Mouse (Mus musculus): ENCODE measurements at regions not wholly inside any gene's neighbourhood (a gene's known extent, or its start where the extent isn't known, plus 50 kb on each side); places are given as distances from the start of the nearest gene placed in this dataset.
"Not testable (repeated sequence)": the region's sequence is repeated elsewhere in the genome, so short reads cannot be mapped to it uniquely, and the experiment has no call there.

DNA sequence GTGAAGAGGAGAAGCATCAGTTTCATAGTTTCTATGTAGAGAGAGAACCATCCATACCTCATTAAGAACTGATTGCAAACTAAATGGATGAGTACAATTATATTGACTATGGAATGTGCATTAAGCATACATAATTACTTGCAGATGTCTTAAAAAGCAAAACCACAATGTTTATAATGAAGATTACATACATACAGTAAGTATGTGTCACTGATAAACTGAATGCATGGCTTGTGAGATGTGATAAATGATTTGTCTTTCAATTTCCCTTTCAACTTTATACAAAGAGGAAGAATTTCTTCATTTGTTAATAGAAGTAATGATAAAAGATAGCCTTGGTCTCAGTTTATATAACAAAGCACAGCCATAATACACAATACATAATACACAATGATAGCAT, 1939.3 kb downstream of the 9330182O14Rik start:
- no peak for DNase-seq (ENCODE audit: extremely low spot score)

DNA sequence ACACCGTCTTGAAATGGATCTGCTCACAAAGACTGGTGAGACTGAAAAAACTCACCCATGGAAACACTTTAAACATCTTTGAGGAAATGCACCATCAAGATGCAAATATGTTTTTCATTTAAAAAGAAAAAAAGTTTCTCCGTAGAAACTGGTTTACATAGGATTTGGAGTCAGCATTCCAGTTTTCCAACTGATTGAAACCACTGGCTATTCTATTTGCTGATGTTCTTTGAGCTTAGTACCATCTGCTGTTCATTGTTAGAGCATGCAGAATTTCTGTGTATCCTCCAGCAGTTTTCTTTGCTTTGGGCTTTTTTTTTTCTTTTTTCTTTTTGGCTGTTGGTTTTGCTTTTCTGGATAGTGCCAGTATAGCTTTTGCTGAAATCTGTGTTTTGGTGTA, 1948.3 kb downstream of the 9330182O14Rik start:
- no peak for DNase-seq (ENCODE audit: extremely low spot score)

DNA sequence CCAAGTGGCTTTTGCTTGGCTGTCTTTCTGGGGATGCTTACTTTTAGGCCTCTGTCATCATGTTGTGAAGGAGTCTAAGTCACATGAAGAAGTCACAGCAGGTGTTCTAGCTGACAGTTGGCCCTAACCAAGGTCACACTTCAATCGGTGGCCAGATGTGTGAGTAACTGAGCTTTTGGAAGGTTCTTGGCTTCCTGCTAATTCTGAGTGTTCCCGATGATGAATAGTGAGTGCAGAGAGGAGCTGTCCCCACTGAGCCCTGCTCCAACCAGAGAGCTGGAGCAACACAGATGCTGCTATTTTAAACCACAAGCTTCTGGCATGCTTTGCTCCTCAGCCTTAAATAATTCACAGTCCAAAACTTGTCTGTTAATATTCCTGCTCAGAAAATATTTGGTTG, 1966.6 kb downstream of the 9330182O14Rik start:
- DNase-seq (ENCODE audit: extremely low spot score): no peak

DNA sequence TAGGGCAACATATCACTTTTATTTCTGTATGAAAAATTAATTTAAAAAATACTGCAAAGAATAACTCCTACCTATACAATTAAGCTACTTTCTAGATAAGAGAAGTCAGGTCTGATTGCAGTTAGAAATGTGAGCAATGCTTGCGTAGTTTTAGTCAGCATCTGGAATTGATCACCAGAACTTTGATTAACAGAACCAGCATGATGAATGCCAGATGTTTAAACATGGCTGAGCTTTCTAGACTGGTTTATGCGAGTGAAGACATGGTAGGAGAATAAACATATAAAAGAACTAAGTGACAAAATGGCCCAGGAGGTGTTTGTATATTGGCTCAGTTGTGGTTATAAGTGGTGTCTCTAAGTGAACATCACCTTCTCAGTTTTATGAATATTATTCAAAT, 1970.7 kb downstream of the 9330182O14Rik start:
- DNase-seq (ENCODE audit: extremely low spot score): peak; percentile 28

DNA sequence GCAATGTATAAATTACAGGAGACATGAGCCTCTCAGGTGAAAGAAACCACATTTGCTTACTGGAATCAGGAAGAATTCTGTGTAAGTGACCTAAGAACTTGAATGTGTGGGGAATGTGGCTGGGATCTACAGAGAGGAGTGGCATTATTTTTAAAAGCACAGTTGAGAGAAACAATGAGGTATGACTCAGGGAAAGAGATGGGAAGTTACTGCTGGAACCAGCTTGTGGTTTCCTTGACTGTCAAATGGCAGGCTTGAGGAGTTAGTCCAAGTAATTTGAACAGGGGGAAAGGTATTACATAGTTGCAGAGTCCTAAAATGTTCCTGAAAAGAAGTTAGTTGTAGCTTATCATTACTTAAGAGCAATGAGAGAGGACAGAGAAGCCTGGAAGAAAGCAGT, 1972.9 kb downstream of the 9330182O14Rik start:
- DNase-seq (ENCODE audit: extremely low spot score): no peak

DNA sequence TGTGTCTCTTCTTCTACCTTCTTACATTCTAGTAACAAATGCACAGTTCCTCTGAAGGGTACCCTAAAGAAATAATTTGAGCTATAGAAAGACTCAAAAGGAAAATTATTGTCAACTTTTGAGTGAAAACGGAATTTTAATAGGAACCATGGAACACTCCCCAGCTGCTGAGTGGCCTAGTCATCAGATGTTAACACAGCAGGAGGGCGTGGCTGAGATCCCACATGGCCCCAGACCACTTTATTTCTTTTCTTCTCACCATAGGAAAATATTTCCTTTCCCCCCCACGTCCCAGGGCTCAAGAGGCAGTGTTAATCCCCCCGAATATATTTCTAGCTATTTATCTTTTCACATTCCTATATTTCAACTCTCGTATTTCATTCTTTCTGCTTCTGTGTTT, 1977.6 kb downstream of the 9330182O14Rik start:
- DNase-seq (ENCODE audit: extremely low spot score): no peak

DNA sequence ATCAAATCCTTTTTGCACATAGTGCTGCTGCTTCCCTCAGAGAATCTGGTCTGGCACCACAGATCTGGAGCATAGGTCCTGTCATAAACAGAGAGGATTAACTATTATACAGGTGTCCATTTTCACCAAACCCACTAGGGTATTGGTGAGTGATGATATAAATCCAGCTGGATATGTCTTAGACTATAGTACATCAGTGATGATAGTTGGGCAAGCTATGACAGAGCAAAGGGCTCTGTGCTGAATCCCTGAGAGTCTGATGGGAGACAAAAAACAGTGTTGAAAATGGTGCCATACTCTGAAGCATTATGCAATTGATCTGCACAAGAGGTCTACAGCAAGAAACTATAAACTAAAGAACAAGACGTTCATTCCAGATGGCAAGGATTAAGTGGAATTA, 1993.3 kb downstream of the 9330182O14Rik start:
- DNase-seq (ENCODE audit: extremely low spot score): no peak

DNA sequence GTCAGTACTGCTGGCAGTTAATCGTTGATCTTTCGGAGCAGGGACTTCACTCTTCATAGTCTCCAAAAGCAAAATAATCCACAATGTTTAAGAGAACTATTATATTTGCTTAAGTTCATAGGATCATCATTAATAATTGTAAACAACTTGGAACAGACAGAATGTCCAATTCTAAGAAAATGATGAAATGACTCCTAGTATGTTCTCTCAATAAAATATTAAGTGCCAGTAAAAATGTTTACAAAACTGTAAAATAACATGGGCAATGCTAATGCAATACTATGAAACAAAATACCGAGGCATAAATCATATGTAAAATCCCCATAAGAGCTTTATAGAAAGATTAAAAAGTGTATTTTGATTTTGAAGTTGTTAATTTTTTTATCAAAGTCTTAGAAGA, 1994.8 kb downstream of the 9330182O14Rik start:
- DNase-seq (ENCODE audit: extremely low spot score): no peak

DNA sequence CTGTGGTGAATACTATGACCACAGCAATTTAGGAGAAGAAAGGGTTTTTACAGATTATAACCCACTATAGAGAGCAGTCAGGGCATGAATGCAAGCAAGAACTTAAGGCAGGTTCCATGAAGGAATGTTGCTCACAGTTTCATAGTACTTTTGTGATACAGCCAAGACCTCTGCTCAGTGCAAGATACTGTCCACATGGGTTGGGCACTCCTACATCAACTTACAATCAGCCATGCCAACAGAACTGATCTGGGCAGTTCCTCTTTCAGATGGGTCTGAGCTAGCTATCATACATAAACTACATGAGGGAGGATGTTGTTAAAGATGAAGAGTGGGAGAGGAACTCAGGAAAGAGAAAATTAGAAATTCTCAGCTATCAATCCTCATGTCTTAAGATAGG, 2032.4 kb downstream of the 9330182O14Rik start:
- DNase-seq (ENCODE audit: extremely low spot score): no peak

DNA sequence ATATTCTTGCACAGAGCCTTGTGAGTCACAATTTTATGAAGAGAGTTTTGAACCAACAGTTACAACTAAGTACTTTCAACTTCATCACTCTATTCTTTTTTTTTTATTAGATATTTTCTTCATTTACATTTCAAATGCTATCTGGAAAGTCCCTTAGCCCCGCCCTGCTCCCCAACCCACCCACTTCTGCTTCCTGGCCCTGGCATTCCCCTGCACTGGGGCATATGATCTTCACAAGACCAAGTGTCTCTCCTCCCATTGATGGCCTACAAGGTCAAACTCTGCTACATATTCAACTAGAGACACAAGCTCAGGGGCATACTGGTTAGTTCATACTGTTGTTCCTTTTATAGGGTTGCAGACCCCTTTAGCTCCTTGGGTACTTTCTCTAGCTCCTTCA, 2043.6 kb downstream of the 9330182O14Rik start:
- DNase-seq (ENCODE audit: extremely low spot score): not testable (repeated sequence)

DNA sequence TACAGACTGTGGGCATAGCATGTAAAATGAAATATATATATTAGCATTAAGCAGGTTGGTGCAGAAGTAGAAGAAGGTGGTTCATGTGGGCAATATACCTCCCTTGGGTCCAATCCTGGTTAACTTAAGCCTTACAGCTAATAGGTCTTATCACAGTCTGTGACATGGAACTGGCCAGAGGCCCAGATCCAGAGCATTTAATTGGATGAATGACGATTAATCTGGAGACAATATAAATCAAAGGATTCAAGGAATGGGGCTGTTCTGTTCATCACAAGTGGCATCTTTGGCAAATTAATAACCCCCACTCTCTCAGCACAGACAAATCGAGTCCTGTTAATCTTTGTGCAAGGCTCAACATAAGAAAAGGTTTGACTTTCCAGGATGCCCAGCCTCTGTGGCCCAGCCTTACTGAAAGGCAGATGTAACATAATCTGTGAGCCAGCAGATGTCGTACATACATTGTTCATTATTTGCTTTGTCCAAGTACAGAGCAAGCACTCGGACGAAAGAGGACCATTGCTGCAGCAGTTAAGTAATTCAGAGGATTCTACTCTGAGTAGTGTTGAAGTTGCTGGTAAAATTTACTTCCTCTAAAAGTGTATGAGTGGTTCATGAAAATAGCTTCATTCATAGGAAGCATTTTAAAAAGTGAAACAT, 2073.2 kb downstream of the 9330182O14Rik start:
- no peak for DNase-seq (ENCODE audit: extremely low spot score)

DNA sequence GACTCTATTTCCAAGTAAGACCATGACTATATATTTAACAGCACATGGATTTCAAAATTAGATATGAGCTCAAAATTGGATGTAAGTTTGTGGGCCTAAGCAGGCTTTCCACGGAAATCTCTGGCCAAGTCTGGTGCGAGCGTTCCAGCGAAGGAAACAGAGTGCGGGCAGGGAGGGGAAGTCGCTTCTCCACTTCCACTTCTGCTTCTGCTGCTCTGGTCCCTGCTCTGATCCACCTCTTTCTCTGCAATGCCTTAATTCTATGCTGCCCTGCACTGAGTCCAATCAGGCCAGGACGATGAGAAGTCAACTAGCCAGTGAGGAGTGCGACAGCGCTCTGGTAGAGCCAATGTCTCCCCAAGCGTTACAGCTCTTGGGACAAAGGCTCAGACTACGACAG, 2085.3 kb downstream of the 9330182O14Rik start:
- no peak for DNase-seq (ENCODE audit: extremely low spot score)

DNA sequence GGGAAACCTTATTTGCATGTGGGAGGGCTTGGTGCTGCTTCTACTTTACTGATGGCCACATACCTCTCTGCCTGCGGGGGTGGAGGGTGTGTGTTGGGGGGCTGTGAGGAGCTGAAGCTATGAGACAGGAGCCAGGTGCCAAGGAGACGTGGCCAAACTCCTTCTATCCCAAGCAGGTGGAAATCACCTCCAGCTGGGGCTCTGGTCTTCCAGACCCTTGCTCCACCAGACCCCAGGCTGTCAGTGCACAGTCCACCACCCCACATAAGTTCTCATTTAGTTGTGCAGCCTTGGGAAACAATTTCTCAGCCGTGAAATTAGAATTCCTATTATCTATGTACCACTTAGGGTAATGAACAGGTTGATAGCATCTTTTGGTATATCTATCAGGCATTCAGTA, 2085.8 kb downstream of the 9330182O14Rik start:
- no peak for DNase-seq (ENCODE audit: extremely low spot score)

DNA sequence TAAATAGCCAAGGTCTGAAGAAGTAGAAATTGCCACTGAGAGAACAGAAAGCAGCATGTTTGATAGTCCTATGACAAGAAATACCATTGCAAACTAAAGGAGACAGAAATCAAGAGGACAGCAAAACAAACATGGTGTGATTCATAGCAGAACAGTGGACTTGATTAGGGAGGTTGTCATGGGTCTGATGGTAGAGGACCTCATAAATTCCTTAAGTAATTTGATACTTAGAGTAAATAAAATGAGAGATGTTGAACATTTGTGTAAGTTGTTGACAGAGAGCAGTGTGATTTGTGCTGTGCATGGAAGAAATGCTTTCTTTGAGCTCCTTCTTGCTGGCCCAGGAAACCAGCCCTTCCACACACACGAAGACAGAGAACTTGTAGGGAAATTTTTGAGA, 2090.8 kb downstream of the 9330182O14Rik start:
- DNase-seq (ENCODE audit: extremely low spot score): no peak

DNA sequence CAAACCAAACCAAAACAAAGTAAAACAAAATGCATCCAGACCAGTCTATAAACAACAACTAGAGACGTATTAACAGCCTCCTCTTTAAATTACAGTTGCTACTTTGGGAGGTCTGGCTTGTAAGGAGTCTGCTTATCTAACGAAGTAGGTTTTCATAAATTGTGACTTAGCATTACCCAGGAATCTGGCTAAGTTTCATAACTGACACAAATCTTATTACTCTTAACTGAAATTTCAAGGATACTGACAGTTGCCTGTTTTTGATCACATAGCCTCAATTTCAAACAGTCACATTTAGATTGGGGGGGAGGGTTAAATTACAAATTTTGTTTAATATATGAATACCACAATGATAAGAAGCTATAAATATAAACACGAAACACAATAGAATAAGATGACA, 2097.5 kb downstream of the 9330182O14Rik start:
- no peak for DNase-seq (ENCODE audit: extremely low spot score)

DNA sequence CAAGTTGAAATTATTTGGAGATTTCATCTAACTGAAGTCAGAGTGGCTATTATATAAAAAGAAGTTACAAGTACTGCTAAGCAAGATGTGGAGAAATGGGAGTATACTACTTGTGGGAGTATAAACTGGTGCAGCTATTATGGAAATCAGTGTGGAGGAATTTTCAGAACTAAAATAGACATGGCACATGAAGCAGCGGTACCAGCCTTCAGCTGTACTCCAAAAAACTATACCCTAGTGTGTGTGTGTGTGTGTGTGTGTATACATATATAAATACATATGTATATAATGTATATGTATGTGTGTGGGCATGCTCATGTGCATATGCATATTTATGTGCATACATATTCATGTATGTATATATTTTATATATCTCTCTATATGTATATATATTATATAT, 2112.6 kb downstream of the 9330182O14Rik start:
- no peak for DNase-seq (ENCODE audit: extremely low spot score)

DNA sequence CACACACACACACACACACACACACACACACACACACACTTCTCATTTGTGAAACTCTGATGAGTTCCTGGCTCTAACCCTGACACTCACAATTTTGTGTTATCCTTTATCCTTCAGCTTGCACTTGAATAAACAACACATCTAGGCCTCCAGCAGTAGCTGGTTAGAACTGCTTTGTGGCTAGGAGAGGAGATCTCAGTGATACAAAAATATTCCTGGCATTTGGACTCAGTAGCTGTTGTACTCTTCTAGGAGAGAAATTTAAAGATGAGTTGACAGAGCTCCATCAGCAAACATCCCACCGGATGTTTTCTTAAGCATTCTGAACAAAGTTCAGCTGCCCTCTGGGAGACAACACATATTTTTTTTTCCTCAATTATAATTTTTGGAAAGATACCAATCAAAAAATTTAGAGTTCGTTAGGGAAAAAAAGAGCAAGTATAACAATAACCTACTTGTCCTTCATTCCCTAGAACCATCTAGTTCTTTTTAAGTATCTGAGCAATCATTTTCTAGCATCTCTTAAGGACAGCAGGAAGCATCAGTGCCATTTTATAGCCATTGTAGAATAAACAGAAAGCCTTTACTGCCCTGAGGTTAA, 2118.7 kb downstream of the 9330182O14Rik start:
- DNase-seq (ENCODE audit: extremely low spot score): no peak

DNA sequence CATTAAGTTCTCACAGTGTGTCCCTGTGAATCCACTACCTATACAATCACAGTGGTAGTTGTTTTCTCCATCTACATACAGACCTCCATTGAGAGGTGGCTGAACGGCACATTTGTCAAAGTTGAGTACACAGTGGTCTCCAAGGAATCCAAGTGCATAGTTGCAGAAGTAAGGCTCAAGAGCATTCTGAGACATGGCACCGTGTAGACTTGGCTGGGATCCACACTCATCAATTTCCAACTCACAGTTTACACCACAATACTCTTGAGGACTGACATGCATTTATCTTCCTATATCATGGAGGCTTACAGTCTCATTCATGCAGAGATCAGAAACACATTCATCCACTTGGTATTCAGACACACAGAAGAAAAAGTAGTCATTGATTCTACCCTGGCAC, 2122.2 kb downstream of the 9330182O14Rik start:
- no peak for DNase-seq (ENCODE audit: extremely low spot score)

DNA sequence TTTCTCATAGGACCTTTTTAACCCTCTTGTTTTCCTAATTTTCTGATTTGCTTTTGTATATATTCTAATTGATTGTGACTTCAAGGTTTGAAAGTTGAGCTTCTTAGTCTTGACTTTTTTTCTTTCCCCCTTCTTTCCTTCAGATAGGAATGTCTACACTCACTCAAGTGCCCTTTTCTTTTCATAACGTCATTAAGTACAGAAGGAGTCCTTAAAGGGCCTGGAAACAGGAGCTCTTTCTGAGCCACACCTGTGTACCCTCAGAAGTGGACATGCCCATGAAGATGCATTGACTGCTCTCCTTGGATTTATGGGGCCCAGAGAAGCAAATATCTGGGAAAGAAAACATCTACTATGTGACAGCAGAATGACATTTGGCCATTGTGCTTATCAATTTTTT, 2141.0 kb downstream of the 9330182O14Rik start:
- no peak for DNase-seq (ENCODE audit: extremely low spot score)

DNA sequence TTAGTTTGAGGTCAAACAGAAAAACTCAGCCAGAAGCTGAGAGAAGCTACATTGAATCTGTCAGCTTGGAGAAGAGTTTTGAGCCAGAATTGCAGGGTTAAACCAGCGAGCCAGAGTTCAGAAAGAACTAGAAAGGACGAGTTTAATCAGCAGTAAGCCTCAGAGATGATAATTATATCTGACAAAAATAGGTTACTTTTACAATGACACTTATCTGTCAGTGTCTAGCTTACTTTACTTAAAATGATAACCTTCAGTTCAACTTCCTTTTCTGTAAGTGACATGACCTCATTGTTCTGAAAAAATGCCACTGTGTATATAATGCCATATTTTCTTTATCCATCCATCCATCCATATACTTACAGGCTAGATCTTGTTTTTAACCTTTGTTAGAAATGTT, 2143.1 kb downstream of the 9330182O14Rik start:
- DNase-seq (ENCODE audit: extremely low spot score): no peak

DNA sequence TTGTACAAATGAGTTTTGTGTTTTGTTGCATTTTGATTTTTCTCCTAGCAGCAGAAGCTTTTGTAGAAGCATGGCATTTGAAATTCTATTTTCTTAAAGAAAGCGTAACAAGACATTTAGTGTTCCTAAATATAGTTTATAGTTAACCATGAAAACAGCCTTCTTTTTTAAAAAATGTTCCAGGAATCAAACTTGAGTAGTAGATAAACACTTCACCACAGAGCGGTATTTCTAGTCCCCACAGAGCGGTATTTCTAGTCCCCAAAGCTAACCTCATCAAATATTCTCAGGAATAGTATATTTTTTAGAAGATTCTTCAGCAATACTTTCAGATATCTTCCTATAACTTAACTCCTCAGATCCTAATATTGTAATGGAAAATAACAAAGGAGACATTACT, 2146.6 kb downstream of the 9330182O14Rik start:
- DNase-seq (ENCODE audit: extremely low spot score): no peak

DNA sequence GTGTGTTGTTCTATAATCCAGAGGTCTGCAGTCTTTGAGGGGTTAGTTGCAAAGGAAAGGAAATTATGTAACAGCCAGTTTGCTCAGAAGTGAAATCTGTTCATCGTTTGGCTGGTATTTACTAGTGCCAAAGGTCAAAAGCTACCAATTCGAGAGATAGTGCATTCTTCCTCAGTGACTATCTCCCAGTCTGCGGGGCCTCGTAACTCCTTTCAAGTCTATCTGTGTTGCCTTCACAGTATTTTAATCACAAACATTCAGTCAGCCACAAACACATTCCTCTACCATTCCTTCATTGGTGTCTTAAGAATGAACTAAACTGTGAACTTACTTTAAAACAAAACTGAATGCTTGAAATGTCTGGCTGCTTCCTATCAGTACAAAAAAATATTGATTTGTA, 2162.2 kb downstream of the 9330182O14Rik start:
- DNase-seq (ENCODE audit: extremely low spot score): peak; percentile 6

DNA sequence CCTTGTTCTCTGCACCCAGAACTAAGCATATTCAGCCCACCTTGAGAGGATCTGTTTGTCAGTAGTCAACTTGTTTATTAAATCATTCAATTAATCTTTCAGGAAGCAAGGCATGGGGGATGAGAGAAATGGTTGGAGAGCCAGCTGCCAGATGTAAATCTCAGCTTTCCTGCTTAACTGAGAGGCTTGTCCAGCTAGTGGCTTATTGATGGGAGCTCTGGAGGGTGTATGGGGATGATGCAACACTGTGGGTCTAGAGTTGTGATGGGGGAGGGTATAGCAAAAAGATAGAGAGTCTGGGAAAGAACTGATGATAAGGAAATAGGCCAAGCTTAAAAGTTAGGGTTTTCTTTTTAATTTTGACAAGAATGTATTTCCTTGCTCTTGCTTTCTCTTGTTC, 2163.3 kb downstream of the 9330182O14Rik start:
- DNase-seq (ENCODE audit: extremely low spot score): no peak

DNA sequence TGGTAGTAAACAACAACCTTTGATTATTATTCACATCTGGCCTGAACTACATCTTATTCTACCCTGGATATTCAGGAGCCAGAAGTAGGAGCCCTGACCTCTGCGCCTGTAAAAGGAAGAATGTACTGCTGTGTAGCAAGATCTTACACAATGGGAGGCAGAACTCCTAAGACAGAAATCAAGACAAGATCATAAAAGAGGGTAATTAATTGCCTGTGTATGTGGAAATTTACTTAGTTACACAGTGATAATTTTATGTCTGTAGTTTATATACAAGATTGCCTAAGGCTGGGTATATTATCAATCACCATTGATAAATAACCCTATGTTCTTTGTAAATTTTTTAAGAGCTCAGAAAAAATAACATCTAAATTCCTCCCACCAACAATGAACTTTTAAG, 2167.8 kb downstream of the 9330182O14Rik start:
- no peak for DNase-seq (ENCODE audit: extremely low spot score)
